Mouse (Mus musculus) lung, embryonic 14.5 days (tissue): ENCODE measurements at regions not wholly inside any gene's neighbourhood (a gene's known extent, or its start where the extent isn't known, plus 50 kb on each side); places are given as distances from the start of the nearest gene placed in this dataset.

Source experiments
- ATAC-seq: fragments of 200-750 bp; cut with Nextera tagmentation; 2 replicates; pipeline ENCODE4 v1.8.0; 2017; ENCODE audit warnings: mild to moderate bottlenecking, moderate TSS enrichment, moderate library complexity; ENCODE audit not compliant: insufficient read depth
- DNase-seq: peaks from one replicate; pipeline ENCODE4 v3.0.0-alpha.2; 2015
- H3K27ac ChIP-seq: fragments of 300-500 bp; sonication (generic); 2 replicates; pipeline ENCODE4 v1.5.1; 2014; ENCODE audit warnings: low read depth, mild to moderate bottlenecking, moderate library complexity
- H3K27me3 ChIP-seq: fragments of 300-500 bp; sonication (generic); 2 replicates; pipeline ENCODE4 v1.6.1; 2014; ENCODE audit warnings: low read length, control low read depth; ENCODE audit not compliant: insufficient read depth
- H3K36me3 ChIP-seq: fragments of 300-500 bp; sonication (generic); 2 replicates; pipeline ENCODE4 v1.6.1; 2014; ENCODE audit warnings: control low read depth; ENCODE audit not compliant: insufficient read depth
- H3K4me1 ChIP-seq: fragments of 300-500 bp; sonication (generic); 2 replicates; pipeline ENCODE4 v1.6.1; 2014; ENCODE audit warnings: antibody characterized with exemption, control low read depth; ENCODE audit not compliant: insufficient read depth
- H3K4me2 ChIP-seq: fragments of 300-500 bp; sonication (generic); 2 replicates; pipeline ENCODE4 v1.6.1; 2014; ENCODE audit warnings: mild to moderate bottlenecking
- H3K4me3 ChIP-seq: fragments of 300-500 bp; sonication (generic); 2 replicates; pipeline ENCODE4 v1.5.1; 2014; ENCODE audit warnings: low read depth, low read length
- H3K9ac ChIP-seq: fragments of 300-500 bp; sonication (generic); 2 replicates; pipeline ENCODE4 v1.6.1; 2014
- H3K9me3 ChIP-seq: fragments of 300-500 bp; sonication (generic); 2 replicates; pipeline ENCODE4 v1.6.1; 2016; ENCODE audit warnings: low read depth, low read length, control low read depth
- CTCF ChIP-seq: IDR thresholded peaks from 2 replicates; pipeline ENCODE4 v1.5.1; 2016; ENCODE audit warnings: antibody characterized with exemption, low read depth
- WGBS: fragments of 180-500 bp; shearing (Covaris S2); extraction: QIAGEN DNeasy Blood & Tissue Kit; methylation state at CpG from one replicate; pipeline ENCODE4 v1.1.7; 2014; 5-methylcytosine and 5-hydroxymethylcytosine counted together

DNA sequence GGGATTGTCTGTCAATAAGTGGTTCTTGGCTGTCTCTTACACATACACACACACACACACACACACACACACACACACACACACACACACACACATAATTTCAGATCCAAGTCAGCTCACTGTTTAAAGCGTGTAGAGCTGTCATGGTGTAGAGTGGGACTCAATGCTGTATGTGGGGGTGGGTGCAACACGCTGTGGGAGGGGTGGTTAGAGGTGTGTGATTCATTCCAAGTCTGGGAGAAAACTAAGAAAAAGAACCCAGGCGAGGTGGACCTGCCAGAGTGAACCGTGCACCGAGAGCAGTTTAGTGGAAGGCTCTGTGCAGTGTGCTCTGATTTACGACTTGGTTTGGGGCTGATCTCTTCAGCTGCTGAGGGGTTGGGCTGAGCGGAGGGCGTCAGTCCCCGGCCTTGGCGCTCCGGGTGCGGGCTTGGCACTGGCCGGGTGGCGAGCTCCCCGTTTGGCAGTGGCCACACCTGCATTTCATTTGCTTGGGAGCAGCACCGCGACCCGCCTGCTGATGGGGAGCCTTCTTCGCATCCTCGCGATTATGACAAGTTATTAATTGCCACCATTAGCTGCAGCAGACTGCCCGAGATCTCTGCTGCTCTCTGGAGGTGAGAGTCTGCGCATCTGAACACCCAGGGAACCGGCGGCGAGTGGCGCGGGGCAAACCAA lies 149.5 kb downstream of the Gm12689 start:
- no peak for ATAC-seq
- WGBS, result 30% methylated on average over 28 of the region's 28 CpGs
- H3K36me3 ChIP-seq, result no peaks in the 10 kb centered on the region
- no peak overlapping the region for H3K9ac ChIP-seq
- H3K4me1 ChIP-seq, result no peaks in the 10 kb centered on the region
- H3K9me3 ChIP-seq, result no peaks in the 10 kb centered on the region
- H3K27ac ChIP-seq, result no peak overlapping the region
- H3K4me2 ChIP-seq, result peak overlapping the region; percentile 55
- no peaks in the 10 kb centered on the region for H3K27me3 ChIP-seq
- H3K4me3 ChIP-seq, result peak overlapping the region; percentile 28
- DNase-seq, result peak; percentile 10
- peak; percentile 18; the same call in 1 of the 2 replicates for TF ChIP-seq CTCF

DNA sequence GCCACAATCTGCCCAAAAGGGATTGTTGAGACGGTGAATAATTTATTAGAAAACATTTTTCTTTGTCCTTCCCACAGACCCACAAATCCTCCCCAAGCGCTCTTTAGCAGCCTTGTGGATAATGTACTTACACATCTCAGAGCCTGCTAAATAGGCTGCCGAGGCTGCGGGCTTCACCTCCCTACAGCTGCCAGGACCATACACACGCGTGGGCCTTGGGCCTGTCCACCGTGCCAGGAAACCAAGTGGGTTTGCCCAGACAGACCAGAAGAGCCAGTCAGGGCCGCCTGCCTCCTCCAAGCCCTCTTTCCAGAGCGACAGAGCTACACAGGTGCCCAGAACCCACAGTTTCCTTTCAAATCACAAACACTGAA lies 150.0 kb downstream of the Gm12689 start:
- H3K4me1 ChIP-seq, result no peaks in the 10 kb centered on the region
- WGBS, result 58% methylated on average over 9 of the region's 9 CpGs
- H3K27me3 ChIP-seq, result no peaks in the 10 kb centered on the region
- no peaks in the 10 kb centered on the region for H3K36me3 ChIP-seq
- H3K9me3 ChIP-seq, result no peaks in the 10 kb centered on the region
- no peak overlapping the region for H3K9ac ChIP-seq
- no peak for TF ChIP-seq CTCF
- peak overlapping the region; percentile 55 for H3K4me2 ChIP-seq
- H3K4me3 ChIP-seq, result peak overlapping the region; percentile 28; the same call in 1 of the 2 replicates
- ATAC-seq, result no peak
- no peak for DNase-seq
- H3K27ac ChIP-seq, result no peak overlapping the region

DNA sequence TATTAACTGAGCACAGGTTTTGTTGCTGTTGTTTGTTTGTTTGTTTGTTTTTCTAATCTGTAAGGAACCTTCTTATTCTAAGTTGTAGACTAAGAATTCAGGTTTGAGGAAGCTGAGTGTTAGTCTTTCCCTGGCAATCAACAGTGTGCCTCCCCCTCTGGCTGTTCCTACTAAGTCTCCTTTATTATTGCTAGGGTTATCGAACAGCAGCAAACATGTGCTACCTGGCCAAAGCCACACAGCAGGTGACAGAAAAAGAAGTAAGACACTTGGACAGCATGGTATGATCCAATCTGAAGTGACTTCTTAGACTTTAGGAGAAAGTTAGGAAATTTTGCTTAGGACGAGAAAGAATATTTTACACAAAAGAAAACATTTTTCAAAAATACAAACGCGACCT lies 163.3 kb downstream of the Gm12689 start:
- ATAC-seq, result no peak
- no peak for TF ChIP-seq CTCF
- H3K4me2 ChIP-seq, result peak overlapping the region; percentile 37
- H3K9ac ChIP-seq, result no peak overlapping the region
- no peaks in the 10 kb centered on the region for H3K4me1 ChIP-seq
- WGBS, result 63% methylated on average over 4 of the region's 4 CpGs
- H3K27me3 ChIP-seq, result no peaks in the 10 kb centered on the region
- H3K27ac ChIP-seq, result no peak overlapping the region
- no peak for DNase-seq
- no peaks in the 10 kb centered on the region; the same call in 1 of the 2 replicates for H3K9me3 ChIP-seq
- no peaks in the 10 kb centered on the region for H3K36me3 ChIP-seq
- no peak overlapping the region for H3K4me3 ChIP-seq

DNA sequence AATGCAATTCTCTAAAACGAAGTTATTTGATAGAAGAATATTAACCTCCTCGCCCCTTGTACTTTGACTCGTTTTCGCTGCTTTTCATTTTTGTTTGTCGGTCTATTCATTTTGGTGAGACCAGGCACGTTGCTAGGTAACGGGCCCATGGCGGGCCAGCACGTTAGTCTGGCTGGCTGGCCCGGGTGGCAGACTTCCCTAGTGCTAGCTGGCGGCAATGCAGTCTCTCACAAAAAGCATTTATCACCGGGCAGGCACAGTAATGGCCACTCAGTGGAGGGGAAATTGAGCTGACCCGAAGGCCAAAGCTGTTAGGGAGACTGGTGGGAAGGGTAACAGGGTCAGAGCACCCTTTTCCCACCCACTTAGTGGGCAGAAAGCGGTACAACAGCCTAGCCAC lies 163.7 kb downstream of the Gm12689 start:
- Histone ChIP-seq H3K27ac (no peak overlapping the region), H3K36me3 (no peaks in the 10 kb centered on the region), H3K9me3 (no peaks in the 10 kb centered on the region; the same call in 1 of the 2 replicates), H3K4me3 (no peak overlapping the region), H3K27me3 (no peaks in the 10 kb centered on the region), H3K9ac (no peak overlapping the region), H3K4me2 (peak overlapping the region; percentile 37), H3K4me1 (no peaks in the 10 kb centered on the region)
- WGBS, result 6% methylated on average over 14 of the region's 14 CpGs
- ATAC-seq (peak; percentile 73; the same call in 1 of the 2 replicates), DNase-seq (peak; percentile 71)
- 0 out of 2 replicates have a peak, but pooled peaks have one; percentile 13 for TF ChIP-seq CTCF

GRCm38 (mm10) chr4:99465493-99465892 lies 169.8 kb downstream of the Gm12689 start:
- WGBS, result 56% methylated on average over 9 of the region's 9 CpGs
- H3K4me1 ChIP-seq, result no peaks in the 10 kb centered on the region
- DNase-seq (no peak), ATAC-seq (no peak)
- H3K9me3 ChIP-seq, result no peaks in the 10 kb centered on the region; the same call in 1 of the 2 replicates
- H3K9ac ChIP-seq, result no peak overlapping the region
- H3K27ac ChIP-seq, result no peak overlapping the region
- no peak overlapping the region for H3K4me2 ChIP-seq
- no peaks in the 10 kb centered on the region for H3K36me3 ChIP-seq
- H3K27me3 ChIP-seq, result no peaks in the 10 kb centered on the region
- TF ChIP-seq CTCF, result no peak
- no peak overlapping the region for H3K4me3 ChIP-seq

- Histone ChIP-seq H3K4me1 (no peaks in the 10 kb centered on the region), H3K9me3 (no peaks in the 10 kb centered on the region), H3K4me2 (no peak overlapping the region), H3K9ac (no peak overlapping the region), H3K36me3 (no peaks in the 10 kb centered on the region), H3K27me3 (no peaks in the 10 kb centered on the region), H3K4me3 (no peak overlapping the region), H3K27ac (no peak overlapping the region)
- 37% methylated on average over 11 of the region's 11 CpGs for WGBS
- DNase-seq (no peak), ATAC-seq (no peak)
- no peak for TF ChIP-seq CTCF
Measured at GRCm38 (mm10) chr4:99475701-99476218, 180.1 kb downstream of the Gm12689 start.

GRCm38 (mm10) chr4:99484271-99484670 lies 171.8 kb upstream of the Foxd3 start:
- WGBS, result 51% methylated on average over 4 of the region's 4 CpGs
- no peak for ATAC-seq

More at GRCm38 (mm10) chr4:99484271-99484670, 171.8 kb upstream of the Foxd3 start:
- DNase-seq, result no peak
- no peaks in the 10 kb centered on the region for H3K27me3 ChIP-seq
- no peak overlapping the region for H3K27ac ChIP-seq
- no peak overlapping the region for H3K4me3 ChIP-seq
- no peak for TF ChIP-seq CTCF
- H3K9me3 ChIP-seq, result no peaks in the 10 kb centered on the region
- no peaks in the 10 kb centered on the region for H3K4me1 ChIP-seq
- H3K9ac ChIP-seq, result no peak overlapping the region
- no peaks in the 10 kb centered on the region for H3K36me3 ChIP-seq
- no peak overlapping the region for H3K4me2 ChIP-seq
